Mouse (Mus musculus): ENCODE measurements around the gene Btbd35f28. TPM values are rescaled to one million over a fixed set of nuclear protein-coding genes. Genes with fewer than 3 reads are reported as not detected.

Gene Btbd35f28
- not detected for polyA plus RNA-seq (2014; fragmentation: Illumina TruSeq; extraction: RNeasy Lipid Tissue Mini Kit (QIAGEN cat#74804); ENCODE audit: low read depth, low replicate concordance)

GRCm38 (mm10) chrX:4196276-4196675 lies at the start of gene Btbd35f28:
Gene Btbd35f28 (plus strand): TSS chrX:4196576.

Other genes starting within 250 kb of the Btbd35f28 start
- not detected for gene Btbd35f16, start 239.6 kb upstream of the Btbd35f28 start, polyA plus RNA-seq (2014; fragmentation: Illumina TruSeq; extraction: RNeasy Lipid Tissue Mini Kit (QIAGEN cat#74804); ENCODE audit: low read depth, low replicate concordance)
- gene Btbd35f3, start 158.9 kb upstream of the Btbd35f28 start, polyA plus RNA-seq (2014; fragmentation: Illumina TruSeq; extraction: RNeasy Lipid Tissue Mini Kit (QIAGEN cat#74804); ENCODE audit: low read depth, low replicate concordance), result not detected
- gene Btbd35f20, start 94.7 kb downstream of the Btbd35f28 start, polyA plus RNA-seq (2014; fragmentation: Illumina TruSeq; extraction: RNeasy Lipid Tissue Mini Kit (QIAGEN cat#74804); ENCODE audit: low read depth, low replicate concordance), result not detected
- gene Btbd35f17, start 174.1 kb downstream of the Btbd35f28 start, polyA plus RNA-seq (2014; fragmentation: Illumina TruSeq; extraction: RNeasy Lipid Tissue Mini Kit (QIAGEN cat#74804); ENCODE audit: low read depth, low replicate concordance), result not detected

Data from heart, adult 10 weeks (tissue).